Mouse (Mus musculus) spleen, embryonic (tissue): ENCODE results near the gene Guca1b.
"Not testable (repeated sequence)": the region's sequence is repeated elsewhere in the genome, so short reads cannot be mapped to it uniquely, and the experiment has no call there.

Experiments
- CTCF ChIA-PET: fragments of 350-600 bp; sonication (Branson Sonifier 250); formaldehyde crosslinking; loops from one replicate; lab custom pipeline; 2022; lab: Charles Lee

Gene Guca1b

DNA sequence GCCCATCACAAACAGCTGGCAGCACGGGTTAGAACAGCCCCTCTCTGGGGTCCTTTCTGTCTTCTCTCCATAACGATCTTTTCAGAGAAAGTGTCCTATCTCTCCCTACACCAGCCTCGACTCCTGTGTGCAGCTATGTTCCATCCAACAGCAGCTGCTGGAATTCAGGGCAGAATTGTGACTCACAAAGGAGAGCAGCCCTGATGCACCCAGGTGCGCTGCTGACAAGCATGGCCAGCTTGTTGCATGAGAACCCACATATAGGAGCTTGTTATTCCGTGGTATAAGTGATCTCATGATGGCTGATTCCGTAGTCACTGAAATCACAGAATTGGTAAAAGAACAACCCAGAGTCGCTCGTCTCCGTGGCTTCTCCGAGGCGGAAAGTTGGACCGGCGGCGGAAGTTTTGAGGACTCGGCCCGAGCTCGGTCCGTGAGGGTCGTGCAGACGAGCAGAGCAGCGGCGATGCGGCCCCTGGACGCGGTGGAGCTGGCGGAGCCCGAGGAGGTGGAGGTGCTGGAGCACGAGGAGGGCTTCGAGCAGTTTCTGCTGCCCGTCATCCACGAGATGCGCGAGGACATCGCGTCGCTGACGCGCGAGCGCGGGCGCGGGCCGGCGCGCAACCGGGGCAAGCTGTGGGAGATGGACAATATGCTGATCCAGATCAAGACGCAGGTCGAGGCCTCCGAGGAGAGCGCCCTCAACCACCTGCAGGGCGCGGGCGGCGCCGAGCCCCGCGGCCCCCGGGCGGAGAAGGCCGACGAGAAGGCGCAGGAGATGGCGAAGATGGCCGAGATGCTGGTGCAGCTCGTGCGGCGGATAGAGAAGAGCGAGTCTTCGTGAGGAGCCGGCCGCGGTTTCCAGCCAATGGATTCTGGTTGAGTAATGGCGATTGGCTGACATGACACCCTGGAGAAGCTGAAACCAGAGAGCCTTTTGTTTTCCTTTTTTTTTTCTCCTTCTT, 25.0 kb downstream of the Guca1b start:
- CTCF ChIA-PET, result interaction anchor here (0.6 kb wide), 1 partner anchor 9 kb away, joined by 4 read pairs; no protein-coding TSS in a partner anchor

GRCm38 (mm10) chr17:47420195-47420594, 35.0 kb downstream of the Guca1b start:
- CTCF ChIA-PET, result no interaction called here

DNA sequence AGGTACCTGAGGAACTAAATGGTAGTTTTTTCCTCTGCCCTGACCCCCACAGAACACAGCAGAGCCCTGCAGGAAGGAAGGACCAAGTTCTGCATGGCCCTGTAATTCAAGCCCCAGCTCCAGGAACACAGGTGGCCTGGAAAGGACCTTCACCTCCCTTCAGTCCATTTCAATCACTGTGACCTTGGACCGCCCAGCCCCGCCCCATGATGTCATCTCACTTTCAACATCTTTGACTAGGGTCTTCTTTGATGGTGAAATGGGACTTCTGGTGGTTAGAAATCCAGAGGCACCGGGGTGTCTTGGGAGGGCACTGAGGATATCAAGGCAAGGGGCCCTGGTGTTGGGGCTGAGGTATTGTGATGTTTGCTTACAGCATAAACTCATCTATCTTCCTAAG, 36.4 kb downstream of the Guca1b start:
- CTCF ChIA-PET, result no interaction called here

DNA sequence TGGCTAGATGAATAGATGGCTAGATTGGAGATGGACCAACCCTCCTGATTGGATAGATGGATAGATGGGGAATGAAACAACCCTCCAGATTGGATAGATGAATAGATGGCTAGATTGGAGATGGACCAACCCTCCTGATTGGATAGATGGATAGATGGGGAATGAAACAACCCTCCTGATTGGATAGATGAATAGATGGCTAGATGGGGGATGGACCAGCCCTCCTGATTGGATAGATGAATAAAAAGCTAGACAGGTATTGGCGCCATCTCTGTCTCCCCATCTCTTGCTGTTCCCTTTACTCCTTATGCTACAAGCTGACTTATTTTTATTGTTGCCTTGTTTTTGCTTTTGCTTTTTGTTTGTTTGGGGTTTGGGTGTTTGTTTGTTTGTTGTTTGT, 37.4 kb downstream of the Guca1b start:
- CTCF ChIA-PET, result not testable (repeated sequence)

DNA sequence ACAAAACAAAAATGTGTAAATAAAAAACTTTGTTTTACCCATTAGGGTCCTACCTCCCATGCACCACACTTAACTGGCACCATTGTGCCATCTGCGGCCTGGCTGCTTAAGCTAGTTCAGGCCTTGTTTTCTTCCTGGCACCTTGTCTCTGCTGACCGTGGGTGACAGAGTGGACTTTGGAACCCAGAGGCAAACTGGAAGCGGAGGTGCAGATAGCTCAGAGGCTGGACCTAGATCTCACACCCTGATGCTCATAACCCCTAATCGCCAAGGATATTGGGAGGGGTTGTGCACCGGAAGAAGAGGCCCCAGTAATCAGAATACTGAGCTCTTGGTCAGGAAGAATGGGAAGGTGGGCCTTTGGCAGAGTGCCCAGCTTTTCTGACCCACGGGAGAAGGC, 39.0 kb downstream of the Guca1b start:
- CTCF ChIA-PET, result no interaction called here

DNA sequence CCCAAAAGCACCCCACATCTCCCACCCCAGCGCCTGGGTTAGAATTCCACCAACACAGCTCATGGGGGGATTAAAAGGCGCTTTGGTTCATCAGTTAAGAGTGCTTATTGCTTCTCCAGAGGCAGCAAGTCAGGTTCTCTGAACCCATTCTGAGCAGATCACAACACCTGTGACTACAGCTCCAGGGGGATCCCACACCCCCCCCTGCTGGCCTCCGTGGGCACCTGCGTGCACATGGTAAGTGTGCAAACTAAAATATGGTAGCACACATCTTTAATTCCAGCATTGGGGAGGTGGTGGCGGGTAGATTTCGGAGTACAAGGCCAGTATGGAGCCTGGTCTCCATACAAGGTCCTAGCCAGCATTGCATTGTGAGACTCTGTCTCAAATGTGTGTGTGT, 42.1 kb downstream of the Guca1b start:
- CTCF ChIA-PET, result no interaction called here

DNA sequence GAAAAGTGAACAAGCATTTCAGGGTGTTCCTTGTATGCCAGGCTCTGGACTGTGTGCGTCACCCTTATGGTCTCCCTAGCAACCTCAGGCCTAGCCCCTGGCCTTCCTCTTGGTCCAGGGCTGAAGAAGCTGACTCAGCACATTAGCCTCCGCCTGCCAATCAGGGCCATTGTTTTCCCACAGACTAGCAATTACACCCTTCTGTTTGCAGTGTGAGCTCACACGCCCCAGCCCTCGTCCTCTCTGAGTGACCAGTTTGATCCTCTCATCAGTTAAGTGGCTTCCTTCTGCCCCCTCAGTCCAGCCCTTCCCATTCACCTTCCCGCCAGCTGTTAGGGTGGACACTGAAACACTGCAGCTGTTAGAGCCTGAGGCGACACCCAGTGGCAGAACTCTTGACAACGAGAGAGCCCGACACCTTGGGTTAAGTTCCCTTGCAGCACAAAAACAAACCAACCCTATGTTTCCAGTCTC, 43.7 kb downstream of the Guca1b start:
- CTCF ChIA-PET, result no interaction called here

DNA sequence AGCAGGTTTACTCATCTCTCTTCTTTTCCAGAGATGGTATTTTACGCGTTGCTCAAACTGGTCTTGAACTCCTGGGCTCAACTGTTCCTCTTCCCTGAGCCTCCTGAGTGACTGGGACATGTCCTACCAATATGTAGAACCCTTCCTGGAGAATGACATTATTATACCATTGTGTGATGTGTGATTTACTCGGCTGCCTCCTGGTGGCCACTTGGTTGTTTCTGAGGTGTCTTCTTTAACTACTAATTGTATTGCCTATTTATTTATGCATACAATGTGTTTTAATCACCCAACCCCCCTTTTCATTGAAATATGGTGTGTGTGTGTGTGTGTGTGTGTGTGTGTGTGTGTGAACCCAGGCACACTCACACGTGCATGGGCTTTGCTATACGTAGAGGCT, 45.6 kb downstream of the Guca1b start:
- CTCF ChIA-PET, result no interaction called here

DNA sequence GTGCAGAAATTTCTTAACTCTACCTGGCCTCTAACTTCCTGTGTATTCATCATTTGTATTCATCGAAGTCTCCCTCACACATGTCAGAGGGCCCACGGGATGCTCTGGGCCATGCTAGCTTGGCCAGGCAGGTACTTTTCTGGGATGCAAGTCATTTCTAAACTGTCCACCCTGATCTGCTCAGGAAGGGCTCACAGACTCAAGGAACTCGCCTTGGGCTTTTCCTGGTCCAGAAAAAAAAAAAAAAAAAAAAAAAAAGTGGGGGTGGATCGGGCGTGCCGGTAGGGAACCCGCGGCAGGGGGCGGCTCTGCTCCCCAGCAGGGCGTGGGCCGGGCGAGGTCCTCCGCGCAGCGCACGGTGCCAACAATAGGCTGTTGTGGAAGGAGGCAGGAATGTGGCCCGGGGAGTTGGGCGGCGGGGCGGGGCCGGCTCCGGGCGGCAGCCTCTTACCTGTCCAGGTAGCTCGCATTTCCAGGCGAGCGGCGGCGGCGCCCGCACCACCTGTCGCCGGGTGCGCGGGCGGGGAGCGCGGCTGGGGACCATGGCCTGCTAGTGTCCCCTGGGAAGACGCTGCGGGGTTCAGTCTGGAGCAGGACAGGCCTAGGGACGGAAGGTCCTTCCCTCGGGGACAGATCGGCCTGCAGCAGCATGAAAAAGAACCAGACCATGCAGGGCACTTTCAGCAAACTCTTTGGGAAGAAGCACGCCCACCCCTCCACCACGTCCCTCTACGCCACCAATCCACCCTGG, 51.1 kb downstream of the Guca1b start, which contains the start of gene AI661453:
Gene AI661453, plus strand, starts transcription at position 460 of the 751 bp plus-strand sequence.
- CTCF ChIA-PET, result no interaction called here

GRCm38 (mm10) chr17:47436907-47437547, 51.8 kb downstream of the Guca1b start, which contains the start of gene 1700001C19Rik:
1700001C19Rik (minus strand) TSS chr17:47437376.
- CTCF ChIA-PET, result interaction anchor here (0.6 kb wide), 1 partner anchor 49 kb away, joined by 3 read pairs; no protein-coding TSS in a partner anchor

DNA sequence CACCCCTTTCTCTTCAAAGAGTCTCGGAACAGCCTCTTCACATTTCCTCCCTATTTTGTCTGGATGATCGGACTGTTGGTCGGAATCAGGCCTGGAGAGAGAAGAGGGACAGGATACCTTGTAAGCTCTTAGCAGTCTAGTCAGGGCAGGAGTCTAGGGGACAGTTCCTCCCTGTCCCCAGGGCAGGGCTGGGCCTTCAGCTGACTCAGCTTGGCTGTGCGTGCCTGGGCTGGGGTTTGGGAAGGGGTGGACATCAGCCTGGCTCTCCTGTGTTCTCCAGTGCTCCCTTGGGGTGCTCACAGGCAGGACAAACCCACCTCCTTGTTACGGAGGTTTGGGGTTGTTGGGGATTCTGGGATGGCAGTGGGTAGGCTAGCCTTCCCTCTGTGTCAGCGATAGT, 53.4 kb downstream of the Guca1b start:
- CTCF ChIA-PET, result no interaction called here

DNA sequence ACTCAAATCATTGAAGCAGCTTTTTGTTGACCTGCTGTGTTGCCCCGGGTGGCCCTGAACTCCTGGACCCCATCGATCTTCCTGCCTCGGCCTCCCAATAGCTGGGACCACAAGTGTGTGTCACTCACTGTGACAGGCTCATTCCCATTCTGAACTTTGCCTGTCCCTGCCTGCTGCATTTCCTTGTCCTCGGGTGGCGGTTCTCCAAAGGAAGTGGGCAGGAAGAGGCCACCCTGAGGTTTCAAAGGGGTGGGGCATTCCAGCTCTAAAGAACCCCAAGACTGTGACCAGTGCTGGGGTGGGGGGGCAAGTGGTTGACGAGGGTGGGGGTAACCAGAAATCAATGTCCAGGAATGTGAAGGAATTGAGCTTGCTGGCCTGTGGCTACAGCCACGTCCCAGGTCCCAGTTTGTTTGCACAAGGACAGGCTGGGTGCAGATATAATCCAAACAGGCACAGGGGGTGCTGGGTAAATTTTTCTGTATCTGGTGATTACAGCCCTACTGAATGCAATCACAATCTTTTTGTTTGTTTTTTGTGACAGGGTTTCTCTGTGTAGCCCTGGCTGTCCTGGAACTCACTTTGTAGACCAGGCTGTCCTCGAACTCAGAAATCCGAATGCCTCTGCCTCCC, 54.3 kb downstream of the Guca1b start:
- CTCF ChIA-PET, result no interaction called here

GRCm38 (mm10) chr17:47440359-47440890, 55.2 kb downstream of the Guca1b start:
- CTCF ChIA-PET, result no interaction called here

GRCm38 (mm10) chr17:47441296-47442051, 56.3 kb downstream of the Guca1b start:
- CTCF ChIA-PET, result no interaction called here

DNA sequence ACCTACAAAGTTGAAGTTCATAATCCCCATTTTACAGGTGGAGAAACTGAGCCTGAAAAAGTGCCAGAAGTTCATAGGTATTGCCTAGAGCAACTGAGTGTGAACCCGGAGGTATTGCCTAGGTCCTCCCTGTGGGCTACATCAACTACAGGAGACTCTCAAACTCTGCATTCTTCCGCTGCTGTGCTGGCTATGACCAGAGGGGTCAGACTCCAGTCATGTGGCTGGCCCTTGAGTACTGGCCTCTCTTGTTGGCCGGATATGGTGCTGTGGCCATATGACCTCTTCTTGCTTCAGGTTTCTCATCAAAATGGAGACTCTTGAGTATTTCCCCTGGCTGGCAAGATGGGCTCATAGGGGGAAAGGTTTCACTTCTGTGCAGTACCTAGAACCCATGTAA, 57.1 kb downstream of the Guca1b start:
- CTCF ChIA-PET, result no interaction called here
